Mouse (Mus musculus) hematopoietic stem cell, adult 5-6 weeks (primary cell): ENCODE results near the gene Cdk19. TPM values are rescaled to one million over a fixed set of nuclear protein-coding genes. Genes with fewer than 3 reads are reported as not detected.
"Not testable (repeated sequence)": the region's sequence is repeated elsewhere in the genome, so short reads cannot be mapped to it uniquely, and the experiment has no call there.

Experiments used
- ATAC-seq, 2 experiments: fragments of 125-278 bp in 1 of 2; replicated peaks in 1 of 2; 2 replicates each; pipeline ENCODE4 v1.8.0; 2016 to 2017; ENCODE audit warnings: inconsistent platforms in 2 of 2, mild to moderate bottlenecking in 2 of 2, moderate number of reproducible peaks in 2 of 2, low read depth in 1 of 2, moderate TSS enrichment in 1 of 2; ENCODE audit not compliant: low FRiP score in 2 of 2, poor library complexity in 2 of 2, severe bottlenecking in 2 of 2, insufficient read depth in 1 of 2, low TSS enrichment in 1 of 2
- total RNA-seq: library from RNA; stranded (forward); fragments of 172-1452, 232-1000 nt; gene quantifications from 2 replicates; pipeline ENCODE4 v1.2.3, GENCODE M21; 2017

The Cdk19 gene
- total RNA-seq, 1 experiment from 2014 or later, result 83.1 TPM

GRCm38 (mm10) chr10:40481534-40481933, 142.2 kb downstream of the Cdk19 start:
- ATAC-seq, result no peak

- ATAC-seq, result no peak
These were observed 142.9 kb downstream of the Cdk19 start for GRCm38 (mm10) chr10:40482285-40482684.

- ATAC-seq, result peak in 1 of 2 experiments; percentile 75; a peak in 3 of 4 replicates
These were observed 149.9 kb downstream of the Cdk19 start for GRCm38 (mm10) chr10:40489086-40489796.

- no peak for ATAC-seq
These were observed 151.8 kb downstream of the Cdk19 start for GRCm38 (mm10) chr10:40491131-40491530.

GRCm38 (mm10) chr10:40491748-40492147, 152.4 kb downstream of the Cdk19 start:
- ATAC-seq, result no peak

GRCm38 (mm10) chr10:40494181-40495162, 155.1 kb downstream of the Cdk19 start:
- ATAC-seq, result no peak

GRCm38 (mm10) chr10:40497301-40498041, 158.1 kb downstream of the Cdk19 start:
- ATAC-seq, result peak; percentile 57 to 71

- ATAC-seq, result no peak
These were observed 159.1 kb downstream of the Cdk19 start for GRCm38 (mm10) chr10:40498426-40498825.

- ATAC-seq, result peak; percentile 35 to 57; a peak in 3 of 4 replicates
These were observed 160.2 kb downstream of the Cdk19 start for GRCm38 (mm10) chr10:40499314-40500252.

- ATAC-seq, result no peak
These were observed 161.4 kb downstream of the Cdk19 start for GRCm38 (mm10) chr10:40500723-40501245.

- no peak for ATAC-seq
These were observed 163.4 kb downstream of the Cdk19 start for GRCm38 (mm10) chr10:40502734-40503133.

GRCm38 (mm10) chr10:40510356-40510755, 171.0 kb downstream of the Cdk19 start:
- no peak for ATAC-seq

- ATAC-seq, result no peak
These were observed 171.9 kb downstream of the Cdk19 start for GRCm38 (mm10) chr10:40511221-40511677.

GRCm38 (mm10) chr10:40512185-40512584, 172.8 kb downstream of the Cdk19 start:
- ATAC-seq, result no peak

GRCm38 (mm10) chr10:40512996-40513395, 173.6 kb downstream of the Cdk19 start:
- ATAC-seq, result not testable (repeated sequence)

- peak; percentile 89 for ATAC-seq
These were observed 175.9 kb downstream of the Cdk19 start for GRCm38 (mm10) chr10:40515225-40515681.
